Comparison of ENCODE assay signal across 10 mouse cellular contexts in the genomic region with DNA sequence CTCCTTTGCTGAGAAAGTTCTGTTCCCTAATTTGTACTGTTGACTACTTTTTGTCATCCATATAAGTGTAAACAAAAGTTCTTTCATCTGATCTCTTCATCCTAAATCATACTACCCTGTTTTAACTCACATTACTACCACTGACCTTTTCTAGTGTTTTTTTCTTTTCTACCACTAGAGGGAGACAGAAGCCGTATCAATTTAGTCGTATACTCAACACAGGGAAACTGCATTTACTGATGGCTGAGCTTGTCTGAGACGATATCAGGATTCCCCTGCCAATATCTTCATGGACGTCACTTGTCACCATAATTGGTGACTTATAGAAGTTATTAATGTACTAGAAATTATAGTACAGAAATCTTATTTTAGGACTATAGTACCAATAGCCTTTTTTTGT. TPM values are rescaled to one million over a fixed set of nuclear protein-coding genes. Genes with fewer than 3 reads are reported as not detected.
A peak's percentile ranks its signal among the peaks of the same experiment; 100 is the strongest.
DNase-seq lines count a peak whose midpoint lies in the region; ATAC-seq lines count a peak whose summit lies in the region.
"Had no signal": no experiment of that assay in that cellular context is flagged by ENCODE, and none has a peak within 500 bp of the region (broad histone marks: within the 10 kb centered on the region; RNA-seq: fewer than 3 reads in every experiment).

No protein-coding gene starts in this region.

- ATAC-seq in frontal cortex, adult (ENCODE audit: low TSS enrichment) = peak; percentile 76

- DNase-seq in frontal cortex, postnatal 36 days (ENCODE audit: low spot score in 2 of 2) = no peak
- peak; percentile 32 for DNase-seq in thymus, postnatal 0 days (ENCODE audit: low spot score)
- DNase-seq in thymus, postnatal 10 days (ENCODE audit: low spot score in 2 of 2) = no peak
- DNase-seq in induced T-regulatory cell, adult 2 months (ENCODE audit: low read depth) = peak; percentile 62
- peak; percentile 11 for DNase-seq in telencephalon, adult 2 months (ENCODE audit: low read depth, low spot score)
- DNase-seq in layer of hippocampus, postnatal 10 days (ENCODE audit: low spot score in 2 of 2) = no peak
- DNase-seq in cerebellum, adult 11-12 months = no peak

RNA-seq across cellular contexts. Expression of a gene that starts 23.8 kb away (rescaled TPM):
- 38.7 and 43.8 TPM in 2 replicates for polyA plus RNA-seq in thymus, postnatal 0 days (2015; fragmentation: Nextera tagmentation; extraction: Ambion mirVana)
- 10 to 100 TPM; 35.3 to 36.3 TPM for total RNA-seq in layer of hippocampus, postnatal 10 days (2021)

RNA-seq across cellular contexts. Expression of a gene that starts 28.4 kb away (rescaled TPM):
- not detected in 2 replicates for polyA plus RNA-seq in thymus, postnatal 0 days (2015; fragmentation: Nextera tagmentation; extraction: Ambion mirVana)
- not detected for total RNA-seq in layer of hippocampus, postnatal 10 days (2021)
- polyA plus RNA-seq: kidney, embryonic 15.5 days; small intestine, adult 2 months had no signal

RNA-seq across cellular contexts. Expression of a gene that starts 59.7 kb away (rescaled TPM):
- polyA plus RNA-seq in thymus, postnatal 0 days (2015; fragmentation: Nextera tagmentation; extraction: Ambion mirVana) = 22.7 and 25.1 TPM in 2 replicates
- total RNA-seq in layer of hippocampus, postnatal 10 days (2021) = 10 to 100 TPM; 45.4 to 51.6 TPM

RNA-seq across cellular contexts. Expression of a gene that starts 59.7 kb away (rescaled TPM):
- polyA plus RNA-seq in thymus, postnatal 0 days (2015; fragmentation: Nextera tagmentation; extraction: Ambion mirVana) = 22.7 and 23.2 TPM in 2 replicates
- 10 to 100 TPM; 17.0 to 23.0 TPM for total RNA-seq in layer of hippocampus, postnatal 10 days (2021)

Comparison
In these comparisons a context has a peak if more than half of its experiments do, and no peak if none do; other contexts are left out.
1. DNase-seq: peak in thymus, postnatal 0 days (single experiment), induced T-regulatory cell, adult 2 months (single experiment) and telencephalon, adult 2 months (single experiment); none in frontal cortex, postnatal 36 days (0 of 2), thymus, postnatal 10 days (0 of 2), layer of hippocampus, postnatal 10 days (0 of 2) and cerebellum, adult 11-12 months (single experiment).